Comparison of ENCODE assay signal across 18 mouse cellular contexts in genomic region chr9:7957407-7957806, GRCm38 (mm10). TPM values are rescaled to one million over a fixed set of nuclear protein-coding genes. Genes with fewer than 3 reads are reported as not detected.
A peak's percentile ranks its signal among the peaks of the same experiment; 100 is the strongest.
DNase-seq lines count a peak whose midpoint lies in the region; ATAC-seq lines count a peak whose summit lies in the region.
"Had no signal": no experiment of that assay in that cellular context is flagged by ENCODE, and none has a peak within 500 bp of the region (broad histone marks: within the 10 kb centered on the region; RNA-seq: fewer than 3 reads in every experiment).

No protein-coding gene starts in this region.

- no peaks in the 10 kb centered on the region for H3K36me3 ChIP-seq in forebrain, embryonic 14.5 days (ENCODE audit: control insufficient read depth, insufficient read depth, low read length)
- H3K36me3 ChIP-seq in forebrain, embryonic 12.5 days (replicated peaks) = peaks cover 17% of the 10 kb centered on the region
- H3K36me3 ChIP-seq in midbrain, embryonic 14.5 days (ENCODE audit: control insufficient read depth, insufficient read depth, low read length) = no peaks in the 10 kb centered on the region
- peaks cover 9% of the 10 kb centered on the region; the same call in 1 of the 2 replicates for H3K36me3 ChIP-seq in midbrain, embryonic 11.5 days (ENCODE audit: control insufficient read depth, insufficient read depth, low read length)
- H3K36me3 ChIP-seq: midbrain, embryonic 15.5 days had no signal

- H3K4me3 ChIP-seq in forebrain, embryonic 14.5 days (ENCODE audit: low read depth, low read length) = no peak overlapping the region
- no peak overlapping the region for H3K4me3 ChIP-seq in forebrain, embryonic 12.5 days (replicated peaks)
- H3K4me3 ChIP-seq in midbrain, embryonic 14.5 days (replicated peaks; ENCODE audit: low read depth, low read length) = no peak overlapping the region
- no peak overlapping the region for H3K4me3 ChIP-seq in midbrain, embryonic 11.5 days (ENCODE audit: low read depth, low read length)
- H3K4me3 ChIP-seq: embryonic facial prominence, embryonic 15.5 days; hindbrain, embryonic 13.5 days; intestine, embryonic 15.5 days; kidney, embryonic 15.5 days; lung, embryonic 15.5 days; midbrain, embryonic 15.5 days had no signal

- 57% methylated on average over 2 of the region's 2 CpGs for WGBS in forebrain, embryonic 14.5 days
- 78% methylated on average over 2 of the region's 2 CpGs for WGBS in forebrain, embryonic 12.5 days
- 79% methylated on average over 2 of the region's 2 CpGs for WGBS in midbrain, embryonic 14.5 days
- WGBS in midbrain, embryonic 11.5 days = 84% methylated on average over 2 of the region's 2 CpGs

- peak; percentile 51; the same call in 1 of the 2 replicates for ATAC-seq in forebrain, embryonic 14.5 days
- no peak for ATAC-seq in forebrain, embryonic 12.5 days (ENCODE audit: low FRiP score)
- no peak for ATAC-seq in midbrain, embryonic 14.5 days (ENCODE audit: low FRiP score, low TSS enrichment)
- no peak for ATAC-seq in midbrain, embryonic 11.5 days (ENCODE audit: low FRiP score)
- ATAC-seq in erythroblast, adult 5-6 weeks (replicated peaks; ENCODE audit: low FRiP score, poor library complexity, severe bottlenecking) = no peak
- ATAC-seq: intestine, embryonic 15.5 days; midbrain, embryonic 15.5 days; Patski had no signal

- H3K4me2 ChIP-seq in forebrain, embryonic 14.5 days (ENCODE audit: low read length) = no peak overlapping the region
- no peak overlapping the region for H3K4me2 ChIP-seq in forebrain, embryonic 12.5 days
- H3K4me2 ChIP-seq in midbrain, embryonic 14.5 days (ENCODE audit: low read length) = no peak overlapping the region
- no peak overlapping the region for H3K4me2 ChIP-seq in midbrain, embryonic 11.5 days
- H3K4me2 ChIP-seq: embryonic facial prominence, embryonic 15.5 days; hindbrain, embryonic 13.5 days; intestine, embryonic 15.5 days; kidney, embryonic 15.5 days; liver, embryonic 11.5 days; lung, embryonic 15.5 days; midbrain, embryonic 15.5 days had no signal

- H3K9ac ChIP-seq in forebrain, embryonic 14.5 days (ENCODE audit: low read length) = no peak overlapping the region
- H3K9ac ChIP-seq in forebrain, embryonic 12.5 days = no peak overlapping the region
- no peak overlapping the region for H3K9ac ChIP-seq in midbrain, embryonic 14.5 days (replicated peaks; ENCODE audit: low read length)
- H3K9ac ChIP-seq in midbrain, embryonic 11.5 days (ENCODE audit: low read length) = no peak overlapping the region
- H3K9ac ChIP-seq: embryonic facial prominence, embryonic 15.5 days; hindbrain, embryonic 13.5 days; intestine, embryonic 15.5 days; kidney, embryonic 15.5 days; lung, embryonic 15.5 days; midbrain, embryonic 15.5 days had no signal

- no peaks in the 10 kb centered on the region for H3K9me3 ChIP-seq in forebrain, embryonic 14.5 days (replicated peaks; ENCODE audit: control insufficient read depth, low read length)
- H3K9me3 ChIP-seq in forebrain, embryonic 12.5 days = no peaks in the 10 kb centered on the region
- H3K9me3 ChIP-seq in midbrain, embryonic 14.5 days (ENCODE audit: control insufficient read depth, low read length) = no peaks in the 10 kb centered on the region
- no peaks in the 10 kb centered on the region for H3K9me3 ChIP-seq in midbrain, embryonic 11.5 days (ENCODE audit: control insufficient read depth, low read length)
- H3K9me3 ChIP-seq: embryonic facial prominence, embryonic 15.5 days; hindbrain, embryonic 13.5 days; intestine, embryonic 15.5 days; kidney, embryonic 15.5 days; lung, embryonic 15.5 days; midbrain, embryonic 15.5 days had no signal

- H3K27me3 ChIP-seq in forebrain, embryonic 14.5 days (replicated peaks; ENCODE audit: control insufficient read depth, insufficient read depth, low read length) = no peaks in the 10 kb centered on the region
- H3K27me3 ChIP-seq in forebrain, embryonic 12.5 days = no peaks in the 10 kb centered on the region
- H3K27me3 ChIP-seq in midbrain, embryonic 14.5 days (ENCODE audit: control insufficient read depth, insufficient read depth, low read length) = no peaks in the 10 kb centered on the region
- H3K27me3 ChIP-seq in midbrain, embryonic 11.5 days (ENCODE audit: control insufficient read depth, insufficient read depth, low read length) = no peaks in the 10 kb centered on the region
- H3K27me3 ChIP-seq: embryonic facial prominence, embryonic 15.5 days; hindbrain, embryonic 13.5 days; intestine, embryonic 15.5 days; kidney, embryonic 15.5 days; lung, embryonic 15.5 days; midbrain, embryonic 15.5 days; Patski had no signal

- peak; percentile 65 for DNase-seq in forebrain, embryonic 14.5 days (ENCODE audit: low spot score)
- peak; percentile 21 for DNase-seq in midbrain, embryonic 14.5 days
- DNase-seq in midbrain, embryonic 11.5 days (ENCODE audit: low spot score, missing footprints) = no peak
- peak; percentile 28 to 66 for DNase-seq in cerebellum, postnatal 25 days
- DNase-seq in gastrocnemius, postnatal 25 days = no peak
- DNase-seq: heart, adult 18-20 months; left cerebral cortex, postnatal 4 days; thymus, postnatal 14 days had no signal

- no peak overlapping the region for H3K27ac ChIP-seq in forebrain, embryonic 14.5 days (ENCODE audit: low read depth, low read length)
- no peak overlapping the region for H3K27ac ChIP-seq in forebrain, embryonic 12.5 days
- no peak overlapping the region for H3K27ac ChIP-seq in midbrain, embryonic 14.5 days (replicated peaks; ENCODE audit: low read depth, low read length)
- no peak overlapping the region for H3K27ac ChIP-seq in midbrain, embryonic 11.5 days (ENCODE audit: low read depth, low read length)
- H3K27ac ChIP-seq: embryonic facial prominence, embryonic 15.5 days; hindbrain, embryonic 13.5 days; intestine, embryonic 15.5 days; kidney, embryonic 15.5 days; lung, embryonic 15.5 days; midbrain, embryonic 15.5 days had no signal

- H3K4me1 ChIP-seq in forebrain, embryonic 14.5 days (ENCODE audit: control insufficient read depth, insufficient read depth, low read length) = peaks cover 25% of the 10 kb centered on the region
- peaks cover 35% of the 10 kb centered on the region for H3K4me1 ChIP-seq in forebrain, embryonic 12.5 days
- H3K4me1 ChIP-seq in midbrain, embryonic 14.5 days (ENCODE audit: control insufficient read depth, insufficient read depth, low read length) = peaks cover 17% of the 10 kb centered on the region; the same call in 1 of the 2 replicates
- peaks cover 19% of the 10 kb centered on the region for H3K4me1 ChIP-seq in midbrain, embryonic 11.5 days (ENCODE audit: control insufficient read depth, insufficient read depth, low read length)

RNA-seq across cellular contexts. Expression of gene Yap1, which starts 47.0 kb away (rescaled TPM):
- 7.6 and 8.7 TPM in 2 replicates for polyA plus RNA-seq in forebrain, embryonic 14.5 days (2014; fragmentation: Nextera tagmentation; extraction: Ambion mirVana)
- polyA plus RNA-seq in forebrain, embryonic 12.5 days (2016; fragmentation: Nextera tagmentation; extraction: Ambion mirVana) = 29.3 and 31.6 TPM in 2 replicates
- polyA plus RNA-seq in midbrain, embryonic 14.5 days (2014; fragmentation: Nextera tagmentation; extraction: Ambion mirVana) = 5.9 and 7.8 TPM in 2 replicates
- 22.1 and 25.0 TPM in 2 replicates for polyA plus RNA-seq in midbrain, embryonic 11.5 days (2014; fragmentation: Nextera tagmentation; extraction: Ambion mirVana)
- not detected in 2 replicates for total RNA-seq in erythroblast, adult 5-6 weeks (2015; ENCODE audit: low replicate concordance)
- total RNA-seq in erythroblast, adult 5-6 weeks (2017; ENCODE audit: low replicate concordance) = not detected in 2 replicates
- 10 to 100 TPM; 38.2 to 43.3 TPM for total RNA-seq in gastrocnemius, postnatal 25 days (2021)

Comparison
In these comparisons a context has a peak if more than half of its experiments do, and no peak if none do; other contexts are left out.
1. DNase-seq: peak in forebrain, embryonic 14.5 days (single experiment), midbrain, embryonic 14.5 days (single experiment) and cerebellum, postnatal 25 days (2 of 2); none in midbrain, embryonic 11.5 days (single experiment) and gastrocnemius, postnatal 25 days (single experiment).